Mouse (Mus musculus): ENCODE results near the gene Gm9821.

Gene Gm9821

GRCm38 (mm10) chr2:91971231-91972097 lies 26.0 kb downstream of the Gm9821 start:
- DNase-seq (ENCODE audit: low read depth, low spot score): peak; percentile 55

- no peak for DNase-seq (ENCODE audit: low read depth, low spot score)
These were observed 26.6 kb downstream of the Gm9821 start for GRCm38 (mm10) chr2:91972121-91972566.

GRCm38 (mm10) chr2:91973416-91974135 lies 28.1 kb downstream of the Gm9821 start:
- no peak for DNase-seq (ENCODE audit: low read depth, low spot score)

- peak; percentile 80 for DNase-seq (ENCODE audit: low read depth, low spot score)
These were observed 30.4 kb downstream of the Gm9821 start, which contains the start of gene Dgkz for GRCm38 (mm10) chr2:91975581-91976541. Gene Dgkz, minus strand, starts transcription at chr2:91975864.

- DNase-seq (ENCODE audit: low read depth, low spot score): no peak
These were observed 32.5 kb downstream of the Gm9821 start for GRCm38 (mm10) chr2:91977960-91978359.

GRCm38 (mm10) chr2:91978547-91978946 lies 33.0 kb downstream of the Gm9821 start:
- DNase-seq (ENCODE audit: low read depth, low spot score): no peak

- DNase-seq (ENCODE audit: low read depth, low spot score): no peak
These were observed 34.7 kb downstream of the Gm9821 start for GRCm38 (mm10) chr2:91980245-91980644.

- peak; percentile 60 for DNase-seq (ENCODE audit: low read depth, low spot score)
These were observed 35.3 kb downstream of the Gm9821 start for GRCm38 (mm10) chr2:91980830-91981229.

- peak; percentile 97 for DNase-seq (ENCODE audit: low read depth, low spot score)
These were observed 38.9 kb downstream of the Gm9821 start for GRCm38 (mm10) chr2:91984439-91984838.

- no peak for DNase-seq (ENCODE audit: low read depth, low spot score)
These were observed 39.5 kb downstream of the Gm9821 start for GRCm38 (mm10) chr2:91984906-91985525.

- no peak for DNase-seq (ENCODE audit: low read depth, low spot score)
These were observed 40.6 kb downstream of the Gm9821 start for GRCm38 (mm10) chr2:91986071-91986470.

GRCm38 (mm10) chr2:91987542-91987941 lies 42.0 kb downstream of the Gm9821 start:
- peak; percentile 88 for DNase-seq (ENCODE audit: low read depth, low spot score)

- peak; percentile 71 for DNase-seq (ENCODE audit: low read depth, low spot score)
These were observed 44.2 kb downstream of the Gm9821 start for GRCm38 (mm10) chr2:91989750-91990149.

- DNase-seq (ENCODE audit: low read depth, low spot score): no peak
These were observed 47.9 kb downstream of the Gm9821 start for GRCm38 (mm10) chr2:91993409-91993808.

GRCm38 (mm10) chr2:91996006-91996405 lies 50.5 kb downstream of the Gm9821 start:
- no peak for DNase-seq (ENCODE audit: low read depth, low spot score)
